Mouse (Mus musculus) lung, embryonic 14.5 days (tissue): ENCODE results near the gene Gm10428. TPM values are rescaled to one million over a fixed set of nuclear protein-coding genes. Genes with fewer than 3 reads are reported as not detected.

ENCODE experiments used
- ATAC-seq: fragments of 200-750 bp; cut with Nextera tagmentation; 2 replicates; pipeline ENCODE4 v1.8.0; 2017; ENCODE audit warnings: mild to moderate bottlenecking, moderate TSS enrichment, moderate library complexity; ENCODE audit not compliant: insufficient read depth
- DNase-seq: peaks from one replicate; pipeline ENCODE4 v3.0.0-alpha.2; 2015
- H3K27ac ChIP-seq: fragments of 300-500 bp; sonication (generic); 2 replicates; pipeline ENCODE4 v1.5.1; 2014; ENCODE audit warnings: low read depth, mild to moderate bottlenecking, moderate library complexity
- H3K27me3 ChIP-seq: fragments of 300-500 bp; sonication (generic); 2 replicates; pipeline ENCODE4 v1.6.1; 2014; ENCODE audit warnings: low read length, control low read depth; ENCODE audit not compliant: insufficient read depth
- H3K36me3 ChIP-seq: fragments of 300-500 bp; sonication (generic); 2 replicates; pipeline ENCODE4 v1.6.1; 2014; ENCODE audit warnings: control low read depth; ENCODE audit not compliant: insufficient read depth
- H3K4me1 ChIP-seq: fragments of 300-500 bp; sonication (generic); 2 replicates; pipeline ENCODE4 v1.6.1; 2014; ENCODE audit warnings: antibody characterized with exemption, control low read depth; ENCODE audit not compliant: insufficient read depth
- H3K4me2 ChIP-seq: fragments of 300-500 bp; sonication (generic); 2 replicates; pipeline ENCODE4 v1.6.1; 2014; ENCODE audit warnings: mild to moderate bottlenecking
- H3K4me3 ChIP-seq: fragments of 300-500 bp; sonication (generic); 2 replicates; pipeline ENCODE4 v1.5.1; 2014; ENCODE audit warnings: low read depth, low read length
- H3K9ac ChIP-seq: fragments of 300-500 bp; sonication (generic); 2 replicates; pipeline ENCODE4 v1.6.1; 2014
- H3K9me3 ChIP-seq: fragments of 300-500 bp; sonication (generic); 2 replicates; pipeline ENCODE4 v1.6.1; 2016; ENCODE audit warnings: low read depth, low read length, control low read depth
- CTCF ChIP-seq: IDR thresholded peaks from 2 replicates; pipeline ENCODE4 v1.5.1; 2016; ENCODE audit warnings: antibody characterized with exemption, low read depth
- WGBS: fragments of 180-500 bp; shearing (Covaris S2); extraction: QIAGEN DNeasy Blood & Tissue Kit; methylation state at CpG from one replicate; pipeline ENCODE4 v1.1.7; 2014; 5-methylcytosine and 5-hydroxymethylcytosine counted together
- polyA plus RNA-seq: library from polyadenylated mRNA; unstranded; fragments of >200 nt; fragmentation: Nextera tagmentation; extraction: Ambion mirVana; gene quantifications from 2 replicates; pipeline ENCODE4 v1.2.1, GENCODE M21; 2014

Gene Gm10428
- polyA plus RNA-seq, 1 experiment from 2014 or later: not detected

DNA sequence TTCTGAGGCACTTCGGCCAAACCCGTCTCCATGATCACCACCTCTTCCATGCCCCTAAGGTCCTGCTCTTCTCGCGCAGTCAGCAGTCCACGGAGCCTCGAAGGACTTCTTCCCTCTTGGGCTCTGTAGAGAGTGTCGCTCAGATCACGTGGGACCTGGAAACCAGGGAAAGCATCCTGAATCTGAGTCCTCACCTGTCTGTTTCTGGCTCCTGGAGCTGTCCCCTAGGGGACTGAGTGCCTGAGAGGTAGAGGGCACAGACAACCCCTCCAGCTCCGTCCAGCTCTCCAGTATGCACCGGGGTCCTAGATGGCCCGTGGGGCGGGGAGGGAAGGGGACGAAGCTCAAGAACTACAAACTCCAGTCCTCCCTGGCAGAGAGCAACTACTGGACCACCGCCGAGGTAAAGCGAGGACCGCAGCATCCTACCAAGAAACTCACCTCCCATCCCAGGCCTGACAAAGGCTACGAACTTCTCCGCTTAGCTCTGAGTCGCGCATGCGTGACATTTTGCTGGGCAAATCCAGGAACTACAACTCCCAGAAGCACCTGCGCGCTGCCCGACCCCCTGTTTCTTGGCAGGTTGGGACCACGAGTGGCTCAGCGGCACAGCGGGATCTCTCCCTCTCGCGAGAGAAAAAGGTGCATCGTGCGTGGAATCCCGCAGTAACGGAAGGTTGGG is 36.2 kb downstream of the Gm10428 start, which contains the start of gene Zfp286:
TSS of gene Zfp286 (minus strand) at position 528 of the 682 bp plus-strand sequence.
- Histone ChIP-seq H3K4me1 (no peaks in the 10 kb centered on the region), H3K4me3 (peak within 1 kb of the TSS; percentile 55), H3K27me3 (no peaks in the 10 kb centered on the region), H3K27ac (no peak within 1 kb of the TSS), H3K9me3 (no peaks in the 10 kb centered on the region), H3K36me3 (peaks cover 10% of the 10 kb centered on the region), H3K4me2 (peak within 1 kb of the TSS; percentile 77), H3K9ac (peak within 1 kb of the TSS; percentile 72)
- no peak for TF ChIP-seq CTCF
- ATAC-seq: peak; percentile 95
- 4% methylated on average over 34 of the region's 34 CpGs for WGBS
- peak; percentile 98 for DNase-seq

DNA sequence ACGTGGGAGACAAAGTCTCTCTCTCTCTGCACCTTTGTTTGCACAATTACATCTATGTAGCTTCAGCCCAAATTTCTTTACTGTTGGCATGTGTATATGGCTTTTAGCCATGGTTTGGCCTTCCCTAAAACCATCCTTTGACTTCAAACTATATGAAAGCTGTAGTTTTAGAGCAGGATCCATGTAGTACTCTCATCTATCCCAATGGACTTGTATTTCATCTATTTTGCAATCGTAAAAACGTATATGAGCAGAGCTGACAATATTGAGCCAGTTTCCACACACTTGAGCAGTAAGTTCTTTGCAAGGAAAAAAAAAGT is 36.7 kb downstream of the Gm10428 start:
- ATAC-seq: no peak
- TF ChIP-seq CTCF: no peak
- WGBS: 52% methylated on average over 3 of the region's 3 CpGs

More for the DNA sequence above, 36.7 kb downstream of the Gm10428 start:
- Histone ChIP-seq H3K27ac (no peak overlapping the region), H3K4me2 (peak overlapping the region; percentile 77), H3K4me3 (peak overlapping the region; percentile 55), H3K9me3 (no peaks in the 10 kb centered on the region), H3K27me3 (no peaks in the 10 kb centered on the region), H3K9ac (peak overlapping the region; percentile 38), H3K36me3 (peaks cover 5% of the 10 kb centered on the region), H3K4me1 (no peaks in the 10 kb centered on the region)
- no peak for DNase-seq

Other genes with a start within 250 kb of the Gm10428 start
- 18.2 and 18.9 TPM in 2 replicates for gene Cenpv, start 213.8 kb upstream of the Gm10428 start, polyA plus RNA-seq
- gene Ubb, start 201.9 kb upstream of the Gm10428 start, polyA plus RNA-seq: 2,928 and 2,952 TPM in 2 replicates
- 3.9 and 4.2 TPM in 2 replicates for gene Trpv2, start 178.6 kb upstream of the Gm10428 start, polyA plus RNA-seq
- gene Lrrc75a, start 104.6 kb upstream of the Gm10428 start, polyA plus RNA-seq: 14.1 and 16.4 TPM in 2 replicates
- gene Mmgt2, start 104.4 kb upstream of the Gm10428 start, polyA plus RNA-seq: 42.7 and 42.8 TPM in 2 replicates
- 7.9 and 9.0 TPM in 2 replicates for gene Zfp287, start 21.2 kb upstream of the Gm10428 start, polyA plus RNA-seq
- gene Zfp286, start 36.4 kb downstream of the Gm10428 start, polyA plus RNA-seq: 17.3 and 21.3 TPM in 2 replicates
- 18.0 and 20.4 TPM in 2 replicates for gene Trim16, start 67.1 kb downstream of the Gm10428 start, polyA plus RNA-seq
- 0.24 and 0.30 TPM in 2 replicates for gene Fbxw10, start 94.0 kb downstream of the Gm10428 start, polyA plus RNA-seq
- 55.3 and 57.7 TPM in 2 replicates for gene Tvp23b, start 126.4 kb downstream of the Gm10428 start, polyA plus RNA-seq
- gene Cdrt4, start 198.1 kb downstream of the Gm10428 start, polyA plus RNA-seq: 0.83 TPM in 1 of 2 replicates, not detected in the other